Mouse (Mus musculus) induced T-regulatory cell, adult 2 months (primary cell): ENCODE results near the gene Snx9.
A peak's percentile ranks its signal among the peaks of the same experiment; 100 is the strongest.

ENCODE experiments used
- DNase-seq: peaks from one replicate; pipeline ENCODE4 v3.0.0-alpha.2; 2012; ENCODE audit warnings: low read depth

Snx9 gene

GRCm38 (mm10) chr17:5841128-5841942 is at the start of gene Snx9:
Snx9 (plus strand) TSS chr17:5841329.
- peak; percentile 73 for DNase-seq

GRCm38 (mm10) chr17:5792164-5792791 is 48.9 kb upstream of the Snx9 start:
- DNase-seq = no peak

- DNase-seq = no peak
Measured at GRCm38 (mm10) chr17:5793593-5793992, 47.5 kb upstream of the Snx9 start.

- DNase-seq = no peak
Measured at GRCm38 (mm10) chr17:5794276-5794675, 46.9 kb upstream of the Snx9 start.

- no peak for DNase-seq
Measured at GRCm38 (mm10) chr17:5795369-5795768, 45.8 kb upstream of the Snx9 start.

GRCm38 (mm10) chr17:5795878-5796277 is 45.3 kb upstream of the Snx9 start:
- peak; percentile 92 for DNase-seq

GRCm38 (mm10) chr17:5797124-5797760 is 43.9 kb upstream of the Snx9 start:
- DNase-seq = peak; percentile 62

- peak; percentile 77 for DNase-seq
Measured at GRCm38 (mm10) chr17:5798221-5798801, 42.8 kb upstream of the Snx9 start.

- peak; percentile 23 for DNase-seq
Measured at GRCm38 (mm10) chr17:5798900-5799299, 42.2 kb upstream of the Snx9 start.

GRCm38 (mm10) chr17:5799396-5800021 is 41.6 kb upstream of the Snx9 start:
- peak; percentile 12 for DNase-seq

- peak; percentile 44 for DNase-seq
Measured at GRCm38 (mm10) chr17:5800254-5800653, 40.9 kb upstream of the Snx9 start.

GRCm38 (mm10) chr17:5800824-5801560 is 40.1 kb upstream of the Snx9 start:
- DNase-seq = peak; percentile 52

- peak; percentile 91 for DNase-seq
Measured at GRCm38 (mm10) chr17:5801761-5802655, 39.1 kb upstream of the Snx9 start.

- DNase-seq = no peak
Measured at GRCm38 (mm10) chr17:5802656-5802955, 38.5 kb upstream of the Snx9 start.

GRCm38 (mm10) chr17:5803229-5804012 is 37.7 kb upstream of the Snx9 start:
- DNase-seq = peak; percentile 88

- peak; percentile 93 for DNase-seq
Measured at GRCm38 (mm10) chr17:5804370-5805150, 36.6 kb upstream of the Snx9 start.

- DNase-seq = peak; percentile 90
Measured at GRCm38 (mm10) chr17:5805151-5805834, 35.8 kb upstream of the Snx9 start.

GRCm38 (mm10) chr17:5805935-5806334 is 35.2 kb upstream of the Snx9 start:
- peak; percentile 55 for DNase-seq
